Mouse (Mus musculus) ovary, adult 2 months (tissue): ENCODE measurements around the gene Cxcl15. TPM values are rescaled to one million over a fixed set of nuclear protein-coding genes. Genes with fewer than 3 reads are reported as not detected.

ENCODE experiments used
- polyA plus RNA-seq: library from polyadenylated mRNA; depleted of rRNA; stranded (reverse); fragments of >200 nt; gene quantifications from 2 replicates; pipeline ENCODE4 v1.2.3, GENCODE M21; 2012; rRNA removed

Cxcl15 gene
- not detected in 2 replicates for polyA plus RNA-seq

DNA sequence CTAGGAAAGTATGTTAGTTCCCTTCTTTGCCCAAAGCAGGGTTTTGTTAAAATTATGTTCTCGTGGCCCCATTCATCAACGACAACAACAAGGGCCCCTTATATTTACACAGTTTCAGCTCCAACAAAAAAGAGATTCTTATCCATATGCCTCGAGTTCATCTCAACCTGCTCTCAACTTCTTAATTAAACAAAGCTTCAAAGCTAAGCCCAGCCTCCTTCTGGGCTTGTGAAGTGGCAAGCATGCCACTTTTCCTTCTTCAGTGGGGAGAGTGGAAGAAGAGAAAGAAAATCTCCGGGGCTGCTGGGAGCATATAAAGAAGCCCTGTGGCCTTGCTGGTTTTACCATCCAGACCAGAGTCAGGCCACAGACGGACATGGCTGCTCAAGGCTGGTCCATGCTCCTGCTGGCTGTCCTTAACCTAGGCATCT is at the start of gene Cxcl15:
TSS of gene Cxcl15 (plus strand) at position 340 of the 431 bp plus-strand sequence.

DNA sequence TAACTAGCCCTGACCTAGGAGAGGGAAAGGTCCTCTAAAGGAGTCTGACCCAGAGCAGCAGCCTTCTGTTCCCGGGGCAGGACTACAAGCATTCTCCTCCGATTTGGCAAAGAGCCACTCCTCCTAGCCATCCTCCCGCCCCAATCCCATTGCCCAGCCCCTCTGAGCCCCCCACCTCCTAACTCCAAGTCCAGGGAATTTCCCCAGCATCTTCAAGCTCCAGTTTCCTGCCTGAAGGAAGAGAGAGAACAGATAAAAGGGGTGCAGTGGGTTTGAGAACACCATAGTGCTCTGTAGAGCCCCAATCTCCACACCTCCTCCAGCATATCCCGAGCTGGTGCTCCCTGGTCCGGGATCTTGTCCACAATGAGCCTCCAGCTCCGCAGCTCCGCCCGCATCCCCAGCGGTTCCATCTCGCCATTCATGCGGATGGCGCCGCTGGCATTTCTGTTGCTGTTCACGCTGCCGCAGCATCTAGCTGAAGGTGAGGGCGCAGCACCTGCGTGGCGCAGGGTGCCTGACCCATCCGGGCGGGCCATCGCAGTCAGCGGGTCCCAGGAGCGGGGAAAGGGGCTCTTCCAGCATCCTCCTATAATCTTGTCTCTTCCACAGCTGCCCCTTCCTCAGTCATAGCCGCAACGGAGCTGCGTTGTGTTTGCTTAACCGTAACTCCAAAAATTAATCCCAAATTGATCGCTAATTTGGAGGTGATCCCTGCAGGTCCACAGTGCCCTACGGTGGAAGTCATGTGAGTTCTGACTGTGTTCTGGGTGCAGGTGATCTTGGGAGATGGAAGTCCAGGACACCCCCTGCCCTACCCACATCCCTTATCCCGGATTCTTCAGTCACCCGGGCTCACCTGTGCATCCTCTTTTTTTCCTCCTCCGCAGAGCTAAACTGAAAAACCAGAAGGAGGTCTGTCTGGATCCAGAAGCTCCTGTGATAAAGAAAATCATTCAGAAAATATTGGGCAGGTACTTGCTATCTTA is 35.0 kb upstream of the Cxcl15 start, which contains the start of gene Cxcl5:
TSS of gene Cxcl5 (plus strand) at position 284 of the 989 bp plus-strand sequence.

DNA sequence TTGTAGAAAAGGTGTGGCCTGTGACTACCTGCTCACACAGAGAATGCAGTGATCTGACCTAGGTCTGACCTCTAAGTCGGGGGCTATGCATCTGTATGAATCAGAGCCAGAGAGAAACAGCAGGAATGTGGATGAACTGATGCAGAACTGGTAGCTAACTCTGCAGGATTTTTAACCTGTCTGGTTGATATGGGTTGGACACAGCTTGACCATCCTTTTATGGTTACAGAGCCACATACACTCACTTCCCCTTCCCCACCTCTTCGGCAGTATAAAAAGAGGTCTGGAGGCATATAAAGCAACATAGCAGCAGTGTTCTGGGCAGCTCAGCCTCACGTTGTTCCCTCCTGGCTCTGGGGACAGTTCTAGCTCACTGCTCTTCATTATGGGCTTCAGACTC is 26.1 kb upstream of the Cxcl15 start, which contains the start of gene Ppbp:
TSS of gene Ppbp (plus strand) at position 301 of the 400 bp plus-strand sequence.

DNA sequence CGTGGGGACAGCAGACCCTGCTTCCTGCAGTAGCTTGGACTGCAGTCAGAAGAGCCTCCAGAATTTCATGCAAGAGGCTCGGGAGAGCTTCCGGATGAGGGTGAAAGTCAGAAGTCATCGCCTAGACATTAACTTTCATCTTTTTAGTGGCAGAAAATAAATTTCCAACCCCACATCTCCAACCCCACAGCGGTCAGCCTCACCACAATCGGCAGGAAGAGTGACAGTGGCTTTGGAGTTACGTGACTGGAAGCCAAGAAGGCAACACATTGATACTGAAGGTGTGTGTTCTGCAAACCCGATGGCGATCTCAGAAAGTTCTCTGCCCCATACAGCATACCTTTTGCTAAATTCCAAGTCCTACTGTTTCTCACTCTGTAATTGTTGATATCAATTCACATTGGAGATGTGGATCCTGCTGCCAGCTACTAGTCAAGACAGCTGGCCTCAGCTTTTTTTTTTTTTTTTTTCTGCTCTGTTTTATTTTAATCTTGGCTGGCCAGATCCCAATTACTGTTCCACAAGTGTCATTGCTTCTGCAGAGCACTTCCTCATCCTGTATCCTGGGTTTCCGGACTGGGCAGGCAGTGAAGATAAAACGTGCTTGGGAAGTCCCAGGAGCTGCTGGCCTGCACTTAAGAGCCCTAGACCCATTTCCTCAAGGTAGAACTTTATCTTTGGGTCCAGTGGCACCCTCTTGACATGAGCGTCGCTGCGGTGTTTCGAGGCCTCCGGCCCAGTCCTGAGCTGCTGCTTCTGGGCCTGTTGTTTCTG is 22.3 kb upstream of the Cxcl15 start, which contains the start of gene Pf4:
TSS of gene Pf4 (plus strand) at position 556 of the 774 bp plus-strand sequence.

DNA sequence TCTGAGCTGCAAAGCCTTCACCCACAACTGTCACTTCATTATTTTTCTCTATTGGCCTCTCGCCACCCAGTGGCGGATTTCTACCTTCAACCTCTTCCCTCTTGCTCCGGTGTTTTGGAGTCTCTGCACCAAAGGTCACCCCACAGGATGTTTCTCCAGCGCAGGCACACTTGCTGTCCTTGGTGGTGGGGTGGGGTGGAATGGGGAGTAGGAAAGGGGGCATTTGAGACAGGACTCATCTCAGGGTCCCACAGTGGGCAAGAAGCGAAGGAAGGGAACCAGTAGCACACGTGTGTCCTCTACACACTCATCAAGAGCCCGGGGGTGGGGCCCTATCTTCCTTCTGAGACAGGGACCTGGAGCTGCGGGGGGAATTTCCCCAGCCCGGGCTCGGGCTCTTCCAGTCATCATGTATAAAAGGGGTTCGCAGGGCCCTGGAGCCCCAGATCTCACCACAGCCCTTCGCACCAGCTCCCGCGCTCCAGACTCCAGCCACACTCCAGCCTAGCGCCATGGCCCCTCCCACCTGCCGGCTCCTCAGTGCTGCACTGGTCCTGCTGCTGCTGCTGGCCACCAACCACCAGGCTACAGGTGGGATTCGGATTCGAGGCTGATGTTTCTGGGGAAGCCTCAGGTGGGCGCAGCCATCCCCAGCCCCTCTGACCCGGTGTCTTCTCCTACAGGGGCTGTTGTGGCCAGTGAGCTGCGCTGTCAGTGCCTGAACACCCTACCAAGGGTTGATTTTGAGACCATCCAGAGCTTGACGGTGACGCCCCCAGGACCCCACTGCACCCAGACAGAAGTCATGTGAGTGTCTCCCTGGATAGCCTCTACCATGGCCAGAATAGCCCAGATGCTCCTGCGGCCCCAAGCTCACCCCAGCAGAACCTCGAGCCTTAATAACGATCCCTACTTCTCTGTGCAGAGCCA is 8.4 kb upstream of the Cxcl15 start, which contains the start of gene Cxcl3:
TSS of gene Cxcl3 (plus strand) at position 445 of the 930 bp plus-strand sequence.

Other genes starting within 250 kb of the Cxcl15 start
- 0.21 and 0.26 TPM in 2 replicates for gene 5830473C10Rik, start 233.4 kb upstream of the Cxcl15 start, polyA plus RNA-seq
- 0.32 and 0.63 TPM in 2 replicates for gene Rassf6, start 153.9 kb upstream of the Cxcl15 start, polyA plus RNA-seq
- gene Cxcl5, start 35.2 kb upstream of the Cxcl15 start, polyA plus RNA-seq = 0.50 and 0.60 TPM in 2 replicates
- gene Ppbp, start 26.0 kb upstream of the Cxcl15 start, polyA plus RNA-seq = 0.30 and 1.2 TPM in 2 replicates
- 21.2 and 21.6 TPM in 2 replicates for gene Pf4, start 22.1 kb upstream of the Cxcl15 start, polyA plus RNA-seq
- 0.26 and 0.45 TPM in 2 replicates for gene Cxcl3, start 8.4 kb upstream of the Cxcl15 start, polyA plus RNA-seq
- 6.2 and 9.2 TPM in 2 replicates for gene Cxcl1, start 96.7 kb downstream of the Cxcl15 start, polyA plus RNA-seq
- 1.4 and 5.1 TPM in 2 replicates for gene Cxcl2, start 109.3 kb downstream of the Cxcl15 start, polyA plus RNA-seq
- 53.7 and 99.6 TPM in 2 replicates for gene Mthfd2l, start 136.6 kb downstream of the Cxcl15 start, polyA plus RNA-seq
- gene Epgn, start 232.9 kb downstream of the Cxcl15 start, polyA plus RNA-seq = not detected in 2 replicates